Mouse (Mus musculus) lung, adult 2 months (tissue): ENCODE results near the gene Wdr43.

Source experiments
- CTCF ChIP-seq: fragments of 200-500 bp; IDR thresholded peaks from 2 replicates; pipeline ENCODE4 v1.5.1; 2011; ENCODE audit warnings: mild to moderate bottlenecking, low read length, control low read depth; ENCODE audit not compliant: insufficient read depth
- POLR2A ChIP-seq: fragments of 200-500 bp; IDR thresholded peaks from 2 replicates; pipeline ENCODE4 v1.6.1; 2011; ENCODE audit warnings: low read depth, mild to moderate bottlenecking, control low read depth, low read length, borderline replicate concordance; ENCODE audit errors: extremely low read depth

DNA sequence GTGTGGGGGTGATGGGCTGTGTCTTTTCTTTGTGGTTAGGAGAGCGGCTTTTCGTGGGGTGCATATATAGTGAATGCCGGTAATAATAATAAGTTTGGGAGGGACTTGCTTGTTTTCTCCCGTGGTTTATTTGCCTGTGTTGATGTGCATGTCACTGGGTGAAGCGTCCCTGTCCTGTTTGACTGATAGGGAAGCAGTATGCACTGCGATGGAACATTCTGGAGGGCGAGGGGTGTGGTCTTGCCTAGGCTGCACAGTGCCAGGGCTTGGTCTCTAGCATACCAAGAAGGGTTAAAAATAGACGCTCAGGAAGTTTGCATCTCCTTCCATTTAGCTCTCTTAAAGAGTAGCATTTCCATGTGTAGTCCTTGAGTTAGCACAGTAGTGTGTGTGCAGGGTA is 21.1 kb downstream of the Wdr43 start:
- TF ChIP-seq POLR2A (no peak), CTCF (no peak)
